Mouse (Mus musculus) lung, adult 2 months (tissue): Measurements from ENCODE around the gene Cyp26c1.

Source experiments
- CTCF ChIP-seq: fragments of 200-500 bp; IDR thresholded peaks from 2 replicates; pipeline ENCODE4 v1.5.1; 2011; ENCODE audit warnings: mild to moderate bottlenecking, low read length, control low read depth; ENCODE audit not compliant: insufficient read depth
- POLR2A ChIP-seq: fragments of 200-500 bp; IDR thresholded peaks from 2 replicates; pipeline ENCODE4 v1.6.1; 2011; ENCODE audit warnings: low read depth, mild to moderate bottlenecking, control low read depth, low read length, borderline replicate concordance; ENCODE audit errors: extremely low read depth

DNA sequence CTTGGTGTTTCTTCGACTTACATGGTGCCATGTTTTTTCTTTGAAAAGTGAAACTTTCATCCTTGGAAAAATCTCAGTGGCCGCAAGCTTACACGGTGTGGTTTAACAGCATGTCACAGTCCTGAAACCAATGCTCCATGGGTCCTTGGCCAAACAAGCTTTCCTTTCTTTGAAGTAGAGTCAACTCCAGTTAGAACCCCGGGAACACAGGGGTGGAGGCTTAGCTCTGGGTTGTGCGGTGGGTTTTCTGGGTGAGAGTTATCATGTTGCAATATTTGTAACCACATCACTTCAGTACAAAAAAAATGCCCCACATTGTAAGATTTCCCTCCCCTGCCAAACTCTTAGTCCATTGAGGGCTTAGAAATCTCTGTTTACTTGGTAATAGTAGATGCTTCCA is 20.3 kb downstream of the Cyp26c1 start:
- TF ChIP-seq CTCF (no peak), POLR2A (no peak)
